Mouse (Mus musculus) heart, embryonic 11.5 days (tissue): Measurements from ENCODE around the gene Canx. TPM values are rescaled to one million over a fixed set of nuclear protein-coding genes. Genes with fewer than 3 reads are reported as not detected.

Experiments
- ATAC-seq: fragments of 200-750 bp; cut with Nextera tagmentation; replicated peaks from 2 replicates; pipeline ENCODE4 v1.8.0; 2017; ENCODE audit warnings: moderate library complexity; ENCODE audit not compliant: insufficient number of reproducible peaks, low FRiP score, low TSS enrichment
- H3K27ac ChIP-seq: fragments of 300-500 bp; sonication (generic); 2 replicates; pipeline ENCODE4 v1.5.1; 2014; ENCODE audit warnings: mild to moderate bottlenecking, low read depth, low read length
- H3K27me3 ChIP-seq: fragments of 300-500 bp; sonication (generic); 2 replicates; pipeline ENCODE4 v1.6.1; 2014; ENCODE audit warnings: mild to moderate bottlenecking, low read length, mixed read lengths; ENCODE audit not compliant: control insufficient read depth, insufficient read depth
- H3K36me3 ChIP-seq: fragments of 300-500 bp; sonication (generic); 2 replicates; pipeline ENCODE4 v1.6.1; 2014; ENCODE audit warnings: mild to moderate bottlenecking, low read length, moderate library complexity, mixed read lengths; ENCODE audit not compliant: control insufficient read depth, insufficient read depth
- H3K4me1 ChIP-seq: fragments of 300-500 bp; sonication (generic); 2 replicates; pipeline ENCODE4 v1.6.1; 2014; ENCODE audit warnings: low read length; ENCODE audit not compliant: control insufficient read depth, insufficient read depth
- H3K4me2 ChIP-seq: fragments of 300-500 bp; sonication (generic); 2 replicates; pipeline ENCODE4 v1.6.1; 2014; ENCODE audit warnings: mild to moderate bottlenecking, moderate library complexity
- H3K4me3 ChIP-seq: fragments of 300-500 bp; sonication (generic); 2 replicates; pipeline ENCODE4 v1.5.1; 2014; ENCODE audit warnings: low read depth, low read length
- H3K9ac ChIP-seq: fragments of 300-500 bp; sonication (generic); 2 replicates; pipeline ENCODE4 v1.6.1; 2014; ENCODE audit warnings: mild to moderate bottlenecking, low read depth, low read length, moderate library complexity
- H3K9me3 ChIP-seq: fragments of 300-500 bp; sonication (generic); replicated peaks from 2 replicates; pipeline ENCODE4 v1.6.1; 2016; ENCODE audit warnings: low read length; ENCODE audit not compliant: control insufficient read depth
- WGBS: fragments of 180-500 bp; shearing (Covaris S2); extraction: QIAGEN DNeasy Blood & Tissue Kit; methylation state at CpG from one replicate; pipeline ENCODE4 v1.1.7; 2014; ENCODE audit not compliant: insufficient replicate concordance; 5-methylcytosine and 5-hydroxymethylcytosine counted together
- polyA plus RNA-seq: library from polyadenylated mRNA; unstranded; fragments of >200 nt; fragmentation: Nextera tagmentation; extraction: Ambion mirVana; gene quantifications from 2 replicates; pipeline ENCODE4 v1.2.1, GENCODE M21; 2014

Canx gene
- polyA plus RNA-seq, 1 experiment from 2014 or later: 236 TPM

DNA sequence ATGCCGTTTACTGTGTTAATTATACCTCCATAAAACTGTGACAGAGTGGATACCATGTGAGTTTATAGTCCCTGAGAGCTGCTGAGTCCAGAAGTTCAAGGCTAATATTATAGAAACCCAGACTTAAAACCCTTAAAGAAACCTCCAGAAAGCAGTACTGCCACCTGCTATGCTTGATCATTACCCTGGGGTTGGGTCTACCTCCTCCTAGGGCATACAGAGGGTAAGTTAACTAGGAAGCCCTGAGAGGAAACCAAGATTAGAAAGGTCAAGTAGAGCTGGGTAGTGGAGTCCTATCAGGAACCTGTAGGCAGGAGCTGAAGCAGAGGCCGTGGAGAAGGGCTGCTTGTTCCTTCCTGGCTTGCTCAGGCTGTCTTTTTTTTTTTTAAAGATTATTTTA, 26.7 kb upstream of the Canx start:
- H3K9ac ChIP-seq: no peak overlapping the region
- no peak overlapping the region for H3K27ac ChIP-seq
- H3K36me3 ChIP-seq: no peaks in the 10 kb centered on the region
- H3K4me3 ChIP-seq: no peak overlapping the region
- H3K27me3 ChIP-seq: no peaks in the 10 kb centered on the region
- ATAC-seq: no peak
- no peak overlapping the region for H3K4me2 ChIP-seq
- no peaks in the 10 kb centered on the region for H3K4me1 ChIP-seq
- H3K9me3 ChIP-seq: no peaks in the 10 kb centered on the region
- WGBS: 74% methylated on average over 2 of the region's 2 CpGs

DNA sequence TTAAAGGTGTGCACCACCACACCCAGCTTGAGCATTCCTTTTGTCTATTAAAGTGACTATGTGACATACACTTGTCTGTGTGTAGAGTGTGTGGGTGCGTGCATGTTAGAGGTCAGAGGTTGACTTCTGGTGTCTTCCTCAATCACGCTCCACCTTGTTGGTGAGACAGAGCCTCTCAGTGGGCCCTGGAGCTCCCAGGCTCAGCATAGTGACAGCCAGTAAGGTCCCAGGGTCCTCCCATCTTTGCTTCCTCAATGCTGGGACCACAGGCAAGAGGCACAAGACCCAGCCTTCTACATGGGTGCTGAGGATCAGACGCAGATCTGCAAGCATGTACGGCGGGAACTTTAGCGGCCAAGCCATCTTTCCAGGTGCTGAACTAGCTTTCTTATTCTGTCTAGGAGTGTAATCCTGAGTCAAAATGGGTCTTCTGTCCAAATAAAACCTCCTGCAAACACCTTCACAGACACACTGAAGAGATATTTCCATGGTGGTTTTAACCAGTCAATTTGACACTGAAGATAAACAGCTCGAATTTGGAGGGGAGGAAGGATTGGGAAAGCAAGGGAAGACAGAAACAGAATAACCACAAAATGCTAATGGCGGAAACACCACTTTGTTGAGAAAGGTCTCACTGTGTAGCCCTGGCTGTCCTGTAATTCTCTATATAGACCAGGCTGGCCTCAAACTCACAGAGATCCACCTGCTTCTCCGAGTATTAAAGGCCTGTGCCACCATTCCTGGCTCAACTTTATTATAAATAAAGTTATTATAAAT, 21.0 kb upstream of the Canx start:
- Histone ChIP-seq H3K4me3 (no peak overlapping the region), H3K4me1 (no peaks in the 10 kb centered on the region), H3K9ac (no peak overlapping the region), H3K9me3 (no peaks in the 10 kb centered on the region), H3K27ac (no peak overlapping the region), H3K4me2 (no peak overlapping the region), H3K27me3 (no peaks in the 10 kb centered on the region), H3K36me3 (no peaks in the 10 kb centered on the region)
- WGBS: 80% methylated on average over 9 of the region's 9 CpGs
- no peak for ATAC-seq

DNA sequence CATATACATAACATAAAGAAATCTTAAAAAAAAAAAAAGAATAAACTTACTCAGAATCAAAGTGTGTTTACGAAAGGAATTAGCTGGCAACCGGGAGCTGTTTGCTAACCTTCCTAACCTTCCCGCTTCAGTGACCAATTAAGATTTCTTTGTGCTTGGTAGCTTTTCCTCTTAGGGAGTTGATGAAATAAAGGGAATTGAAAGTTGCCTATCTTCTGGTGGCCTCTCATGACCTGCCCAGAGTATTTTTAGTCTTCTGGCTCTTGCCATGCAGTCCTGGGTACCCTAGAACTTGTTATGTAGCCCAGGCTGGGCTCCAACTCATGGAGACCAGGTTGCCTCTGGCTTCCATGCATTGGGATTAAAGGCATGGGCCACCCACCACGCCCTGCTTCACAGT, 20.0 kb upstream of the Canx start:
- Histone ChIP-seq H3K9ac (no peak overlapping the region), H3K4me1 (no peaks in the 10 kb centered on the region), H3K36me3 (no peaks in the 10 kb centered on the region), H3K27ac (no peak overlapping the region), H3K27me3 (no peaks in the 10 kb centered on the region), H3K4me3 (no peak overlapping the region), H3K9me3 (no peaks in the 10 kb centered on the region), H3K4me2 (no peak overlapping the region)
- 81% methylated on average over 4 of the region's 4 CpGs for WGBS
- no peak for ATAC-seq

DNA sequence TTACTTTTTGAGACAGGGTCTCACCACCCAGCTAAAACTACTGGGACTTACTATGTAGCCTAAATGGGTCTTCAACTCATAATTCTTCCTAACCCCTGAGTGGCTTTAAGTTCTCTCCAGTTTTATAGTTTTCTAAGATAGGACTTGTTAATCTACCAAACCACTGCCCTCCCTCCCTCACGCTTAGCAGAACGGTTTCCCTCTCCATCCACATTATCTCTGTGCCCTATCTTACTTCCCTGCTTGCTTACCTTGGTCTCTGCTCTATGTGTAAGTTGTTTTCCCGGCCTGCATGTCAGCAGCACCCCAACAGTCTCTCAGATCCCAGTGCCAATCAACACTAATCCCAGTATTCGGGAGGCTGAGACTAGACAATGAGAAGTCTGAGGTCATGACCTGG, 11.4 kb upstream of the Canx start:
- Histone ChIP-seq H3K9me3 (no peaks in the 10 kb centered on the region), H3K4me1 (no peaks in the 10 kb centered on the region), H3K27me3 (no peaks in the 10 kb centered on the region), H3K4me3 (no peak overlapping the region), H3K27ac (no peak overlapping the region), H3K36me3 (no peaks in the 10 kb centered on the region; the same call in 1 of the 2 replicates), H3K9ac (no peak overlapping the region), H3K4me2 (no peak overlapping the region)
- 55% methylated on average over 4 of the region's 4 CpGs for WGBS
- ATAC-seq: no peak

DNA sequence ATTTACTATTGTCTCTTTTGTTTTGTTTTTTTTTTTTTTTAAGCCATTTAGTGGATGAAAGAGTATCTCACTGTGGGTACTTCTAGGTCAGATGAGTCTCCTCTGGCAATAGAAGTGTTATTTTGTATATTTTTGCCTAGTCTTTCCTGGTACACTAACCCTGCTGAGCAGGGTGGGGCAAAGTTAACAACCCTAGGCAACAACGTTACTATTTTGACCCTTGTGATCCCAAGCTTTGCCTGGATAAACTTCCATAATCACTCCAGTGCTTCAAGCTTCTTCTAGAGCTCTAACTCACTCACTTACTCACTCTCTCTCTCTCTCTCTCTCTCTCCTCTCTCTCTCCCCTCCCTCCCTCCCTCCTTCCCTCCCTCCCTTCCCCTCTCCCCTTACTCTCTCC, 10.7 kb upstream of the Canx start:
- Histone ChIP-seq H3K36me3 (no peaks in the 10 kb centered on the region; the same call in 1 of the 2 replicates), H3K9ac (no peak overlapping the region), H3K27ac (no peak overlapping the region), H3K9me3 (no peaks in the 10 kb centered on the region), H3K4me2 (no peak overlapping the region), H3K4me3 (no peak overlapping the region), H3K4me1 (no peaks in the 10 kb centered on the region), H3K27me3 (no peaks in the 10 kb centered on the region)
- WGBS: 55% methylated on average over 1 of the region's 1 CpGs
- no peak for ATAC-seq

DNA sequence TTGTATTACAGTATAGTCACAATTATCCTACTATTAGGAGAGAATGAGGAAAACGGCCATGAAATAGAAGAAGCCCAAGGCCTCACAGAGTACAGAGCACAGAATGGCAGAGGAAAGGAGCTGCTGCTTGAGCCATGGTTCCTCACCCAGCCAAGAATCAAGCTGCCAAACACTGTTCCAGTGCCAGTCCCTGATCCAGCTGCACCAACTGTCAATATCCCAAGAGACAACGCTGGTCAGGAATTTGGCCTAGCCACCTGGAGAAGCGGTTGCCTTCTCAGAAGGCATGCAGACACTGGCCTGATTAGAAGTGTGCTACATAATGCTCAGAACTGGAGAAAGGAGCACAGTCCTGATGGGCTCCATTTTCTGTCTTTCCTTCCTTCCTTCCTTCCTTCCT, 7.7 kb upstream of the Canx start:
- WGBS: 84% methylated on average over 3 of the region's 3 CpGs
- peaks cover 5% of the 10 kb centered on the region for H3K36me3 ChIP-seq
- no peak overlapping the region for H3K9ac ChIP-seq
- no peak for ATAC-seq
- H3K27me3 ChIP-seq: no peaks in the 10 kb centered on the region
- no peak overlapping the region for H3K4me2 ChIP-seq
- no peak overlapping the region for H3K27ac ChIP-seq
- H3K9me3 ChIP-seq: no peaks in the 10 kb centered on the region
- H3K4me3 ChIP-seq: no peak overlapping the region
- no peaks in the 10 kb centered on the region for H3K4me1 ChIP-seq

DNA sequence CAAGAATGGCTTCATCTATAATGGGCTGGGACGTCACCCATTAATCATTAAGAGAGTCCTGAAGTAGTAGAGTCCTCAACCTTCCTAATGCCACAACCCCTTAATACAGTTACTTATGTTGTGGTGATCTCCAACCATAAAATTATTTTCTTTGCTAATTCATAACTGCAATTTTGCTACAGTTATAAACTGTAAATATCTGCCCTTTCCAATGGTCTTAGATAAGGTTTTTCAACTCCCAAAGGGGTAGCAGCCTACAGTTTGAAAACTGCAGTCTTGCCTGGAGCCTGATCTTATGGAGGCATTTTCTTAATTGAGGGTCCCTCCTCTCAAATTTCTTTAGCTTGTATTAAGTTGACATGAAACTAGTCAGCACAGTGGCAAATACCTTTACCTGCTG, 3.9 kb upstream of the Canx start:
- Histone ChIP-seq H3K36me3 (peaks cover 5% of the 10 kb centered on the region), H3K4me3 (no peak overlapping the region), H3K4me2 (no peak overlapping the region), H3K27me3 (no peaks in the 10 kb centered on the region), H3K27ac (no peak overlapping the region), H3K9ac (no peak overlapping the region), H3K9me3 (no peaks in the 10 kb centered on the region), H3K4me1 (0 out of 2 replicates have a peak, but pooled peaks cover 1% of the 10 kb centered on the region)
- WGBS: 85% methylated on average over 1 of the region's 1 CpGs
- ATAC-seq: no peak

DNA sequence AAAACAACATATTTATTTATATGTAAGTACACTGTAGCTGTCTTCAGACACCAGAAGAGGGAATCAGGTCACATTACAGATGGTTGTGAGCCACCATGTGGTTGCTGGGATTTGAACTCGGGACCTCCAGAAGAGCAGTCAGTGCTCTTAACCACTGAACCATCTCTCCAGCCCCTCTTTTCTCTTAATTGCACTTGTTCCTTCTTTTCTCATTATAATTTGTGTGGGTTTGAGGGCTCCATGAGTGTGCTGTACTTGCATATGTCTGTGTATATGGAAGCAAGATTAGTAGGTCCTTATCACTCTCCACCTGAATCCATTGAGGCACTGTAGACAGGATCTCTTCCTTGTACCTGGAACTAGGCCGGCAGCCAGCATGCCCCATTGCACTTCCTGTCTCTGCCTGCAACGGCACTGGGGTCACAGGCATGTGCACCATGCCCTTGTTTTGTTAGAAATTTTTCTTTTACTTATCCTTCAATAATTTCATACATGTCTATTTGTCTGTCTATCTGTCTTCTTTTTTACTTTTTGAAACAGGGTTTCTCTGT, 2.7 kb upstream of the Canx start:
- Histone ChIP-seq H3K36me3 (peaks cover 5% of the 10 kb centered on the region), H3K4me3 (no peak overlapping the region), H3K9ac (no peak overlapping the region), H3K4me2 (no peak overlapping the region), H3K27ac (no peak overlapping the region), H3K4me1 (peaks cover 8% of the 10 kb centered on the region), H3K27me3 (no peaks in the 10 kb centered on the region), H3K9me3 (no peaks in the 10 kb centered on the region)
- no peak for ATAC-seq
- WGBS: 79% methylated on average over 3 of the region's 3 CpGs
